Mouse (Mus musculus) liver, adult 2 months (tissue): ENCODE data around the gene Nkx1-1.

Experiments used
- CTCF ChIP-seq: fragments of 200-500 bp; IDR thresholded peaks from 2 replicates; pipeline ENCODE4 v1.5.1; 2011; ENCODE audit warnings: low read depth, low read length, control low read depth
- POLR2A ChIP-seq: fragments of 200-500 bp; IDR thresholded peaks from 2 replicates; pipeline ENCODE4 v1.6.1; 2011; ENCODE audit warnings: low read length, control low read depth; ENCODE audit not compliant: insufficient read depth; ENCODE audit errors: extremely low read depth

DNA sequence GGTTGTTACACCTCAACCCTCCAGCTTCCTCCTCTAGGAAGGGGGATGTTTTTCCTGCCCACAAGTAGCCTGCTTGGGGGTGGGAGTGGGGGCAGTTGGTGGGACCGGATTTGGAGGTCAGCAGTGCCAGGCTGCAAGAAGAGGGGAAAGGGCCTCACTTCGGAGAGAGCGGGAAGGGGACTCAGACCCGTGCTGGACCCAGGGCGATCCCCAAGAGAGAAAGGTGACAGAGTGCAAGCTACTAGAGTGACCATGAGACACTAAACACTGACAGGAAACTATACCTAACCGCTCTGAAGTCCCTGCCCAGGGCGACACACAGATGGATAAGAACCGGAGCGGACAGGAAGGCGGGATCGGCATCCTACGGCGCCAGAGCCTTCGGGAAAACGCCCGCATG lies 3.7 kb downstream of the Nkx1-1 start:
- TF ChIP-seq CTCF = no peak
- no peak for TF ChIP-seq POLR2A
